Mouse (Mus musculus) frontal cortex, postnatal 25 days (tissue): ENCODE results near the gene Glb1.
"Not testable (repeated sequence)": the region's sequence is repeated elsewhere in the genome, so short reads cannot be mapped to it uniquely, and the experiment has no call there.

Experiments used
- DNase-seq, 2 experiments: peaks; one replicate each; pipeline ENCODE4 v3.0.0; 2022; ENCODE audit warnings: low spot score in 2 of 2

Gene Glb1

GRCm38 (mm10) chr9:114501111-114501510, 100.2 kb downstream of the Glb1 start:
- no peak for DNase-seq

GRCm38 (mm10) chr9:114501913-114502312, 101.0 kb downstream of the Glb1 start:
- DNase-seq: no peak

GRCm38 (mm10) chr9:114502711-114503427, 102.0 kb downstream of the Glb1 start:
- DNase-seq: no peak

GRCm38 (mm10) chr9:114504816-114505215, 103.9 kb downstream of the Glb1 start, which contains the start of gene Ccr4:
Ccr4 (minus strand) TSS chr9:114504916.
- DNase-seq: no peak

GRCm38 (mm10) chr9:114506564-114506963, 105.7 kb downstream of the Glb1 start:
- DNase-seq: no peak

GRCm38 (mm10) chr9:114507421-114507820, 106.5 kb downstream of the Glb1 start:
- no peak for DNase-seq

- DNase-seq: no peak
Observed at GRCm38 (mm10) chr9:114509785-114510184, 108.9 kb downstream of the Glb1 start.

- DNase-seq: no peak
Observed at GRCm38 (mm10) chr9:114512831-114513230, 112.0 kb downstream of the Glb1 start.

GRCm38 (mm10) chr9:114515364-114515763, 114.5 kb downstream of the Glb1 start, which contains the start of gene C130032M10Rik:
C130032M10Rik (plus strand) TSS chr9:114515697.
- no peak for DNase-seq

- DNase-seq: no peak
Observed at GRCm38 (mm10) chr9:114517924-114518497, 117.1 kb downstream of the Glb1 start.

GRCm38 (mm10) chr9:114518812-114519477, 118.1 kb downstream of the Glb1 start:
- no peak for DNase-seq

GRCm38 (mm10) chr9:114520529-114520928, 119.7 kb downstream of the Glb1 start:
- DNase-seq: not testable (repeated sequence)

GRCm38 (mm10) chr9:114522041-114522440, 121.2 kb downstream of the Glb1 start:
- no peak for DNase-seq

- DNase-seq: no peak
Observed at GRCm38 (mm10) chr9:114522501-114522900, 121.6 kb downstream of the Glb1 start.
